Mouse (Mus musculus) kidney, embryonic 16.5 days (tissue): ENCODE measurements around the gene Vmn1r214. TPM values are rescaled to one million over a fixed set of nuclear protein-coding genes. Genes with fewer than 3 reads are reported as not detected.

Experiments
- ATAC-seq: fragments of 200-750 bp; cut with Nextera tagmentation; 2 replicates; pipeline ENCODE4 v1.8.0; 2017; ENCODE audit warnings: moderate TSS enrichment; ENCODE audit not compliant: low FRiP score, low TSS enrichment
- H3K27ac ChIP-seq: fragments of 300-500 bp; sonication (generic); 2 replicates; pipeline ENCODE4 v1.5.1; 2014; ENCODE audit warnings: low read length
- H3K27me3 ChIP-seq: fragments of 300-500 bp; sonication (generic); 2 replicates; pipeline ENCODE4 v1.6.1; 2014; ENCODE audit warnings: low read length, control low read depth, mixed read lengths; ENCODE audit not compliant: insufficient read depth
- H3K36me3 ChIP-seq: fragments of 300-500 bp; sonication (generic); 2 replicates; pipeline ENCODE4 v1.6.1; 2014; ENCODE audit warnings: low read length, control low read depth, mixed read lengths; ENCODE audit not compliant: insufficient read depth
- H3K4me1 ChIP-seq: fragments of 300-500 bp; sonication (generic); 2 replicates; pipeline ENCODE4 v1.6.1; 2014; ENCODE audit warnings: low read length, control low read depth, mixed read lengths; ENCODE audit not compliant: insufficient read depth
- H3K4me2 ChIP-seq: fragments of 300-500 bp; sonication (generic); replicated peaks from 2 replicates; pipeline ENCODE4 v1.6.1; 2014; ENCODE audit warnings: low read depth, low read length
- H3K4me3 ChIP-seq: fragments of 300-500 bp; sonication (generic); 2 replicates; pipeline ENCODE4 v1.5.1; 2014; ENCODE audit warnings: mild to moderate bottlenecking, low read length
- H3K9ac ChIP-seq: fragments of 300-500 bp; sonication (generic); replicated peaks from 2 replicates; pipeline ENCODE4 v1.6.1; 2014; ENCODE audit warnings: low read length
- H3K9me3 ChIP-seq: fragments of 300-500 bp; sonication (generic); 2 replicates; pipeline ENCODE4 v1.6.1; 2016; ENCODE audit warnings: low read length, control low read depth
- WGBS: fragments of 180-500 bp; shearing (Covaris S2); extraction: QIAGEN DNeasy Blood & Tissue Kit; methylation state at CpG from one replicate; pipeline ENCODE4 v1.1.7; 2014; 5-methylcytosine and 5-hydroxymethylcytosine counted together
- polyA plus RNA-seq: library from polyadenylated mRNA; unstranded; fragments of >200 nt; fragmentation: Nextera tagmentation; extraction: Ambion mirVana; gene quantifications from 2 replicates; pipeline ENCODE4 v1.2.1, GENCODE M21; 2015

Gene Vmn1r214
- not detected in 2 replicates for polyA plus RNA-seq

DNA sequence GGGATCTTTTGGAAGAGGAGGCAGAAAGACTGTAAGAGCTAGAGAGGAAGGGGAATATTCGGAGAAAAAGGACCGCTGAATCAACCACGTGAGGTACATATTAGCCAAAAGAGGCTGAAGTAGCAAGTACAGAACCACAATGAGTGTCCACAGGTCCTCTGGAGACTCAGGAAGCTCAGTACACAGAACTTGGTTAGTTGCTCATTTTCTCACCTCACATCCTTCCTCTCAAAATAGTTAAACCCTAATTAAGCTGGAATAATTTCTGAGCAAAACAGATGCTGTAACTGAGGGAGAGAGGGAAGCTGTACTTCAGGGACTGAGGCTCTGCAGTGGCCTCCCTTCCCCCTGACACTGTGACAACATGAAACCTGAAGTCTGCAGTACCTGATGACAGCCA lies at the start of gene Vmn1r214:
Gene Vmn1r214 (plus strand): TSS at position 301 of the 400 bp plus-strand sequence.
- no peak within 1 kb of the TSS for H3K9ac ChIP-seq
- H3K9me3 ChIP-seq: no peaks in the 10 kb centered on the region
- no peak within 1 kb of the TSS for H3K27ac ChIP-seq
- no peaks in the 10 kb centered on the region for H3K27me3 ChIP-seq
- H3K4me2 ChIP-seq: no peak within 1 kb of the TSS
- H3K4me1 ChIP-seq: no peaks in the 10 kb centered on the region
- ATAC-seq: no peak
- 90% methylated on average over 3 of the region's 3 CpGs for WGBS
- H3K4me3 ChIP-seq: no peak within 1 kb of the TSS
- no peaks in the 10 kb centered on the region for H3K36me3 ChIP-seq

DNA sequence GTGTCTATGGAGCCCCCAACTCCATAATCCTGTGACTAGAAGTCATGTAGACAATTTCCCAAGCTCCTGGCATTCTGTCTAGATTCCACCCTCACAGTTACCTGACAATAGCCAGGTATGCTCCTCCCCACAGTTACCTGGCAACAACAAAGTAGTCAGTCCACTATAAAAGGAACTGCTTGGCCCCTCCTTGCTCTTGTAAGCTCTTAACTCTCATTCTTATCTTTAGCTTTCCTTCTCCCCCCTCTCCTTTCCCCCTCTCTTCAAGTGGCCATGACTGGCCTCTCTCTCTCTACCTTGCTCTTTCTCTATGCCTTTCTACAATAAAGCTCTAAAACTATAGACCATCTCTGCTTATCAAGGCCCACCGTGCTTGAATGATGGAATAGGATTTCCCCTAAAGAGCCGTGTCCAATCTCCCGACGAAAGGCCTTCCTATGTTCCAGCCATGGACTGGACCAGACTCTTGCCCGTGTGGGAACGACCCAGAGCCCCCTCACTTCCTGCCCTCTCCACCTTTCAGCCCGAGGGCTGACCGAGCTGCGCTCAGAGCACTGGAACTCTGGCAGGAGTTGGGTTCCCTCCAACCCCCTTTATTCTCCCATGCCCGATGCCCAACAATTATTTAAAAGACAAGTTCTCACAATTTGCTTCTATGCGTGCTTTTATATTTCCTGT lies 39.9 kb upstream of the Vmn1r214 start:
- peaks cover 2% of the 10 kb centered on the region; the same call in 1 of the 2 replicates for H3K9me3 ChIP-seq
- no peak overlapping the region for H3K27ac ChIP-seq
- ATAC-seq: no peak
- H3K27me3 ChIP-seq: no peaks in the 10 kb centered on the region
- H3K36me3 ChIP-seq: no peaks in the 10 kb centered on the region
- WGBS: 79% methylated on average over 11 of the region's 11 CpGs
- H3K4me1 ChIP-seq: no peaks in the 10 kb centered on the region
- H3K4me3 ChIP-seq: no peak overlapping the region
- no peak overlapping the region for H3K4me2 ChIP-seq
- no peak overlapping the region for H3K9ac ChIP-seq

DNA sequence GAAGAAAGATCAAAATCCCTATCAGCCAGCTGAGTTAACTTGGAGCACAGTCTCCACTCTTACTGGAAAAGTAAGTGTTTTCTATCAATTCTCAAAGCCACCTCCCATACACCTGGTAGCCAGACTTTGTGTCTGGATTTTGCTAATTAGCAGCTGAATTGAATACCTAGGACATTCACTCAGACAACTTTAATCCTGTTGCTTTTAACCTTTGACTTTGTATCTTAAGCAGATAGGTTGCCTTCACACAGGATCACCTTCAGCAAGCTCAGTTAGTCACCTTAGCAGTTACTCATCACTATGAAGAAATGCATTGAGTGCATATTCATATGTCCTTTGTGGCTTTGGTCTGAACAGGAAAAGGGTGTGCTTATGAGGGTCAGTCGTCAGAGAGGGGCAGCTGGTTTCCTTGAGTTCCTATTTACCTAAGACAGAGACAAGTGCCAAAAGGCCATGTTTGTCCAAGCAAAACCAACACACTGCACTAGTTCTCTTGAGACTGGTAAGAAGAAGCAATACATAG lies 38.0 kb upstream of the Vmn1r214 start:
- WGBS: 17% methylated on average over 1 of the region's 1 CpGs
- ATAC-seq: no peak
- Histone ChIP-seq H3K9ac (no peak overlapping the region), H3K27ac (no peak overlapping the region), H3K9me3 (peaks cover 4% of the 10 kb centered on the region; the same call in 1 of the 2 replicates), H3K4me2 (no peak overlapping the region), H3K27me3 (no peaks in the 10 kb centered on the region), H3K36me3 (no peaks in the 10 kb centered on the region), H3K4me1 (no peaks in the 10 kb centered on the region), H3K4me3 (no peak overlapping the region)

DNA sequence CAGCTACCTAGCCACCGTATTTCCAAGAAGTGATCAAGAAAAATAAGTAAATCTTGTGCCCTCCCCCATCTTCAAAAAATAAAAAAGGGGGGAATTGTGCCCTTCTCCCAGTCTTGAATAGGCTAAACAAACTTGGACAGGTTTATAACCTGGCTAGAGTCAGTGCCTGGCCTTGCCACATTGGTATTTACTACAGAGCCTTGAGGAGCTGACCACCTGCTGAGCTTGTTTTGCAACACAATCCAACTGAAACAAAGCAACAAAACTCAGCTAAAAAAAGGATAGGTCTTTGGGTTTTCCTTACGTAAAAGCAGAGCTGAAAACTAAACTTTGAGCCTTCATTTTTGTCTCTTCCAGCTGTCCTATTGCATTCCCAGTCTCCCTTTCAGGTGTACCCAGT lies 37.5 kb upstream of the Vmn1r214 start:
- Histone ChIP-seq H3K27ac (no peak overlapping the region), H3K4me2 (no peak overlapping the region), H3K4me3 (no peak overlapping the region), H3K9ac (no peak overlapping the region), H3K27me3 (no peaks in the 10 kb centered on the region), H3K36me3 (no peaks in the 10 kb centered on the region), H3K4me1 (no peaks in the 10 kb centered on the region), H3K9me3 (peaks cover 6% of the 10 kb centered on the region; the same call in 1 of the 2 replicates)
- 26% methylated on average over 2 of the region's 2 CpGs for WGBS
- ATAC-seq: no peak

DNA sequence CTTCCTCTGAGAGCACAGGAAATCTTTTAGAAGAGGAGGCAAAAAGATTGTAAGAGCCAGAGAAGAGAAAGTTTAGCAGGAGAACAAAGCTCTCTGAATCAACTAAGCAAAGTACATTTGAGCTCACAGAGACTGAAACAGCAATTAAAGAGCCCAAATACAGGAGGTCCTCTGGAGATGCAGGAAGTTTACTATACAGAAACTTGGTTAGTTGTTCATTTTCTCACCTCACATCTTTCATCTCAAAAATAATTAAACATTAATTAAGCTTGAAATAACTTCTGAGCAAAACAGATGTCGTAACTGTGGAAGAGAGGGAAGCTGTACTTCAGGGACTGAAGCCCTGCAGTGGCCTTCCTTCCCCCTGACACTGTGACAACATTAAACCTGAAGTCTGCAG lies 22.9 kb upstream of the Vmn1r214 start, which contains the start of gene Vmn1r213:
Gene Vmn1r213 (plus strand): TSS at position 301 of the 400 bp plus-strand sequence.
- Histone ChIP-seq H3K4me2 (no peak within 1 kb of the TSS), H3K27me3 (no peaks in the 10 kb centered on the region), H3K36me3 (no peaks in the 10 kb centered on the region), H3K4me1 (no peaks in the 10 kb centered on the region), H3K9me3 (no peaks in the 10 kb centered on the region), H3K4me3 (no peak within 1 kb of the TSS), H3K27ac (no peak within 1 kb of the TSS), H3K9ac (no peak within 1 kb of the TSS)
- 59% methylated on average over 1 of the region's 1 CpGs for WGBS
- ATAC-seq: no peak

DNA sequence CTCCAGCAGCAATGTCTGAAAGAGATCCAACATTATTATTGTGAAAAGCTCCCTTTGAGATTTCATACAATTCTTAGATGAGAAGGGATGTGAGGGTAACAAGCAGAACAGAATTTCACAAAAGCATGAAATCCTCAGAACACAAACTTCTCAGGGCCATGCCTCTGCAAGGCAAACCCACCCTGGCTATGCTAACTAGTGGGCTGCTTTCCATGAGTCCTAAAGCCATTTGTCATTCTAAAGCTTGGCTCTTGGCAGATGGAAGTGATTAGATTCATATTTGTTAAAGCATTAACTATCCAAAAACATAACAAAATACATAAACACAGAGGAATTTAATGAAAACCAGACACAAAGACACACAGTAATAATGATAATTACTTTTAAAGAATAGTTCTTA lies 12.1 kb upstream of the Vmn1r214 start:
- H3K9me3 ChIP-seq: no peaks in the 10 kb centered on the region
- no peaks in the 10 kb centered on the region for H3K27me3 ChIP-seq
- no peaks in the 10 kb centered on the region for H3K4me1 ChIP-seq
- no peak overlapping the region for H3K27ac ChIP-seq
- no peak overlapping the region for H3K4me2 ChIP-seq
- H3K36me3 ChIP-seq: no peaks in the 10 kb centered on the region
- no peak overlapping the region for H3K4me3 ChIP-seq
- no peak overlapping the region for H3K9ac ChIP-seq
- no peak for ATAC-seq

DNA sequence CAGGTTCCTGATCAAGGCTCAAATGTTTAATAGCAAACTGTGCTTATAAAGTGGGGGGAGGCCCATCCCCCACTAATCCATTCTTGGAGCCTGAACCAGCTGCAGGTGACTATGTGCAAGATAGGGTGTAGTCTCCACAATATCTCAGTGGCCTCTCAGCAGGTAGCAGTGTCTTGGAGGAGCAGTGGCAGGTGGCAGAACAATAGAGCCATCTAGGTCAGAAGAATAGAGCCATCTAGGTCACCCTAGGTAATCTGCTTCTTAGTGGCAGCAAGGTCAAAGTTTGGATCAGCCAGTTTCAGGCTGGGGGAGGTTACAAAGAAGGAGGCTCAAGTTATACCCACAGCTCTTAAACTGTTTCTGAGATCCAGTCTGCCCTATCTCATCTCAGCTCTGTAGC lies 5.4 kb upstream of the Vmn1r214 start:
- Histone ChIP-seq H3K27ac (no peak overlapping the region), H3K4me3 (no peak overlapping the region), H3K27me3 (no peaks in the 10 kb centered on the region), H3K4me1 (no peaks in the 10 kb centered on the region), H3K9ac (no peak overlapping the region), H3K4me2 (no peak overlapping the region), H3K9me3 (no peaks in the 10 kb centered on the region), H3K36me3 (no peaks in the 10 kb centered on the region)
- no peak for ATAC-seq

DNA sequence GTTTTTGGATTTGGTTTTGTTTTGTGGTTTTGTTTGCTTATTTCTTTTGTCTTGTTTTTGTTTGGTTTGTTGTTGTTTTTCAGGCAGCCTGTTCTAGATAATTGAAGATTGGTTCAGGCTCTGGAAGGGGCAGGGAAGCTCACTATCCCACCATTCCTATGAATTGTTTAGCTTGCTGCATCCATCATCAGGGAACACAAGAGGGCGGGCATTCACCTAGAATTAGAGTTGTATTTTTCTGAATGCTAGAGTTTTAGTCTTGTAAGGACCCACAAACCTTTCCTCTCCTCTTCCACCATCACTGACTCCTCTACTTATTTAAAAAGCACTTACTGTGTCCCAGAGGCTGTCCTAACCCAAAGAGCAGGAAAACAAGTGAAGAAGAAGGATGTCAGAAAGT lies 27.6 kb downstream of the Vmn1r214 start:
- H3K4me1 ChIP-seq: no peaks in the 10 kb centered on the region
- no peak overlapping the region for H3K4me2 ChIP-seq
- H3K27ac ChIP-seq: no peak overlapping the region
- WGBS: 52% methylated on average over 1 of the region's 1 CpGs
- no peaks in the 10 kb centered on the region for H3K27me3 ChIP-seq
- H3K4me3 ChIP-seq: no peak overlapping the region
- H3K36me3 ChIP-seq: no peaks in the 10 kb centered on the region
- H3K9ac ChIP-seq: no peak overlapping the region
- no peaks in the 10 kb centered on the region for H3K9me3 ChIP-seq
- no peak for ATAC-seq

DNA sequence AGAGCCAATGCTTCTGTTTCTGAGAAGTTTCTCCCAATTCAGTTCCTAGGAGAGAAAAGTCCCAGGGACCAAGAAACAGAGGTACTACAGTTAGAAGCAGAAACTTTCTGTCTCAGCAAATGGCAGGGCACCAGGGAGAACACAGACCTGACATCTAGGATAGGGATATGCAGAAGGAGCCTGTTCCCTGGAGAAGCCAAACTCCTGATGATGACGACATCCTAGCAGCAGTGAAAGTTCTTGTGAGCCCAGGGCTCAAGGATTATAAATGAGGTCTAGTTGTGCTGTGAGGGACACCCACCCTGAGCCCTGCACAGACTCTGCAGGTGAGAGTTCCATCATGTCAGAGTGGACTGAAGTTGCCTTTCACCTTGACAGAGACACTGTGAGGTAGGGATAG lies 37.5 kb downstream of the Vmn1r214 start, which contains the start of gene Vmn1r215:
Gene Vmn1r215 (plus strand): TSS at position 301 of the 400 bp plus-strand sequence.
- Histone ChIP-seq H3K4me1 (no peaks in the 10 kb centered on the region), H3K36me3 (no peaks in the 10 kb centered on the region), H3K4me3 (no peak within 1 kb of the TSS), H3K4me2 (no peak within 1 kb of the TSS), H3K9me3 (no peaks in the 10 kb centered on the region), H3K9ac (no peak within 1 kb of the TSS), H3K27me3 (no peaks in the 10 kb centered on the region), H3K27ac (no peak within 1 kb of the TSS)
- ATAC-seq: no peak
- 71% methylated on average over 1 of the region's 1 CpGs for WGBS

DNA sequence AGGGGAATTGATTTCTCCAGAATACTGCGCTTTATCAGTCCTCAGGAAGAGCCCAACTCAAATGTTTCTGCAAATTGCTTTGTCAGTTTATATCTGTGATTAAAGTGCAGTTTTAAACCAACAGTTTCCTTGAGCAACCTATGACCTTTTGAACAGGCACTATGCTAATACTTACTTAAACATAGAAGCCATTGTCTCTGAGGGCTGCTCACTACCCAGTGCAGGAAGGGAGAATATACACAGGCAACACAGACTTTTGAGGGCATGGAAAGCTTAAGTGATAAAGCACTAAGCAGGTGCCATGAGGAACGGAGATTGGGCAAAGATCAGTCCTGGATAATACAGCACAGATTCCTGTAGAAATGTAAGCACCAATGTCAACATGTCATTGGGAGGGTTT lies 39.1 kb downstream of the Vmn1r214 start:
- no peak overlapping the region for H3K9ac ChIP-seq
- no peak overlapping the region for H3K27ac ChIP-seq
- no peak overlapping the region for H3K4me2 ChIP-seq
- H3K4me3 ChIP-seq: no peak overlapping the region
- 87% methylated on average over 2 of the region's 2 CpGs for WGBS
- no peak for ATAC-seq
- no peaks in the 10 kb centered on the region for H3K9me3 ChIP-seq
- no peaks in the 10 kb centered on the region for H3K4me1 ChIP-seq
- H3K36me3 ChIP-seq: no peaks in the 10 kb centered on the region
- no peaks in the 10 kb centered on the region for H3K27me3 ChIP-seq
